Mouse (Mus musculus) hematopoietic stem cell, adult 5-6 weeks (primary cell): ENCODE measurements around the gene Tmprss6. TPM values are rescaled to one million over a fixed set of nuclear protein-coding genes. Genes with fewer than 3 reads are reported as not detected.

Experiments
- ATAC-seq, 2 experiments: fragments of 125-278 bp in 1 of 2; replicated peaks in 1 of 2; 2 replicates each; pipeline ENCODE4 v1.8.0; 2016 to 2017; ENCODE audit warnings: inconsistent platforms in 2 of 2, mild to moderate bottlenecking in 2 of 2, moderate number of reproducible peaks in 2 of 2, low read depth in 1 of 2, moderate TSS enrichment in 1 of 2; ENCODE audit not compliant: low FRiP score in 2 of 2, poor library complexity in 2 of 2, severe bottlenecking in 2 of 2, insufficient read depth in 1 of 2, low TSS enrichment in 1 of 2
- total RNA-seq: library from RNA; stranded (forward); fragments of 172-1452, 232-1000 nt; gene quantifications from 2 replicates; pipeline ENCODE4 v1.2.3, GENCODE M21; 2017

Gene Tmprss6
- not detected in 2 replicates for total RNA-seq

GRCm38 (mm10) chr15:78468379-78468937, at the start of gene Tmprss6:
TSS of gene Tmprss6 (minus strand) at chr15:78468634.
- no peak for ATAC-seq

- ATAC-seq, result no peak
Measured at GRCm38 (mm10) chr15:78518221-78518620, 49.8 kb upstream of the Tmprss6 start.

GRCm38 (mm10) chr15:78515759-78516158, 47.3 kb upstream of the Tmprss6 start:
- no peak for ATAC-seq

GRCm38 (mm10) chr15:78514393-78515146, 46.1 kb upstream of the Tmprss6 start:
- ATAC-seq, result peak; percentile 47 to 50; a peak in 2 of 4 replicates

- no peak for ATAC-seq
Measured at GRCm38 (mm10) chr15:78513019-78513418, 44.6 kb upstream of the Tmprss6 start.

- ATAC-seq, result 0 out of 4 replicates have a peak, but pooled peaks of 1 of the 2 experiments have one; percentile 14
Measured at GRCm38 (mm10) chr15:78511951-78512350, 43.5 kb upstream of the Tmprss6 start.

GRCm38 (mm10) chr15:78510736-78511135, 42.3 kb upstream of the Tmprss6 start:
- peak in 1 of 2 experiments; percentile 40; a peak in 2 of 4 replicates for ATAC-seq

GRCm38 (mm10) chr15:78510121-78510576, 41.7 kb upstream of the Tmprss6 start:
- peak; percentile 36 to 47; a peak in 1 of 4 replicates for ATAC-seq

- ATAC-seq, result no peak
Measured at GRCm38 (mm10) chr15:78509297-78509899, 41.0 kb upstream of the Tmprss6 start.

- ATAC-seq, result no peak
Measured at GRCm38 (mm10) chr15:78508443-78508842, 40.0 kb upstream of the Tmprss6 start.

- no peak for ATAC-seq
Measured at GRCm38 (mm10) chr15:78505541-78505940, 37.1 kb upstream of the Tmprss6 start.

- no peak for ATAC-seq
Measured at GRCm38 (mm10) chr15:78504816-78505215, 36.4 kb upstream of the Tmprss6 start.

GRCm38 (mm10) chr15:78504013-78504412, 35.6 kb upstream of the Tmprss6 start:
- ATAC-seq, result no peak

- ATAC-seq, result no peak
Measured at GRCm38 (mm10) chr15:78502437-78503132, 34.2 kb upstream of the Tmprss6 start.

- ATAC-seq, result no peak
Measured at GRCm38 (mm10) chr15:78494968-78495406, 26.6 kb upstream of the Tmprss6 start, which contains the start of gene Il2rb. TSS of gene Il2rb (minus strand) at chr15:78495271.

GRCm38 (mm10) chr15:78493401-78494010, 25.1 kb upstream of the Tmprss6 start:
- ATAC-seq, result no peak

GRCm38 (mm10) chr15:78491301-78491700, 22.9 kb upstream of the Tmprss6 start:
- no peak for ATAC-seq
